Mouse (Mus musculus): ENCODE results near the gene Fstl3.

DNA sequence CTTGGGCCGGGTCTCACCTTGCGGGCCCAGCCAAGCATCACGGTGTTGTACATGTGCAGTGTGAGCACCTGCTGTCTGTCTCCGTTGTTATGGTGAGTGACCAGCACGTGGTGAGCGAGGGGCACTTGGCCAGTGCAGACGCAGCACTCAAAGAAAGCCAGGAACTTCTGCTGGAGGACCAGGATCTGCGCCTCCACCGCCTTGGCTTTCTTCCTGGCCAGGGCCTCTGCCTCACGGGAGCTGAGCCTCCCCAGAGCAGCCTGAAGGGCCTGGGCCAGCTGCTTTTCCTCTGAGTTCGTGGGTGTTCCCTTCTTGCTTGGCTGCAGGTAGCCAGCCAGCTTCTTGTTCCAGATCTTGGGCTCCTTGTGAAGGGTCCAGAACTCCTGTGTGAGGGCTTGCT, 33.9 kb upstream of the Fstl3 start:
- TF ChIP-seq CTCF (IDR thresholded peaks at IDR 0.05; ENCODE audit: control insufficient read depth, insufficient read depth, low read length) (no peak), POLR2A (IDR thresholded peaks at IDR 0.05; ENCODE audit: borderline replicate concordance, control insufficient read depth, low read depth, low read length) (no peak)
